Mouse (Mus musculus) CH12.LX (cell line): ENCODE results near the gene Lbr. TPM values are rescaled to one million over a fixed set of nuclear protein-coding genes. Genes with fewer than 3 reads are reported as not detected.

ENCODE experiments used
- DNase-seq: peaks from one replicate; pipeline ENCODE4 v3.0.0-alpha.2; 2013; ENCODE audit errors: extremely low read depth
- H3K27ac ChIP-seq: 2 replicates; pipeline ENCODE4 v1.5.1; 2012; ENCODE audit warnings: low read depth, mild to moderate bottlenecking, control low read depth, moderate library complexity; ENCODE audit not compliant: insufficient read depth
- H3K27me3 ChIP-seq: replicated peaks from 2 replicates; pipeline ENCODE3; 2012; ENCODE audit warnings: inconsistent platforms
- H3K36me3 ChIP-seq, 2 experiments: replicated peaks in 1 of 2; 2 replicates each; pipeline versions ENCODE3 to v1.6.1; 2012; ENCODE audit warnings: inconsistent platforms in 1 of 2, low read length in 1 of 2, mild to moderate bottlenecking in 1 of 2, mixed read lengths in 1 of 2, moderate library complexity in 1 of 2; ENCODE audit not compliant: control insufficient read depth in 1 of 2, insufficient read depth in 1 of 2
- H3K4me1 ChIP-seq, 2 experiments: 2 replicates each; pipeline ENCODE4 v1.6.1; 2012; ENCODE audit warnings: inconsistent platforms in 1 of 2, moderate library complexity in 1 of 2; ENCODE audit not compliant: insufficient read depth in 2 of 2, control insufficient read depth in 1 of 2
- H3K4me2 ChIP-seq: 2 replicates; pipeline ENCODE4 v1.6.1; 2012; ENCODE audit warnings: low read depth, mild to moderate bottlenecking, control low read depth; ENCODE audit not compliant: poor library complexity, insufficient read depth, severe bottlenecking
- H3K4me3 ChIP-seq, 3 experiments: fragments of 150-350 bp in 1 of 3; sonication (generic) in 1 of 3; replicated peaks in 1 of 3; 2 replicates each; pipeline versions ENCODE3 to v1.5.1; 2011 to 2012; ENCODE audit warnings: low read depth in 2 of 3, low read length in 2 of 3, mild to moderate bottlenecking in 2 of 3, moderate library complexity in 2 of 3, control low read depth in 1 of 3, improper control_type of control experiment in 1 of 3, inconsistent platforms in 1 of 3, mixed read lengths in 1 of 3; ENCODE audit not compliant: poor library complexity in 1 of 3
- H3K79me2 ChIP-seq: replicated peaks from 2 replicates; pipeline ENCODE4 v1.6.1; 2012; ENCODE audit warnings: mild to moderate bottlenecking, moderate library complexity; ENCODE audit not compliant: control insufficient read depth, poor library complexity, insufficient read depth, severe bottlenecking; ENCODE audit errors: extremely low read depth
- H3K9ac ChIP-seq: 2 replicates; pipeline ENCODE4 v1.6.1; 2012; ENCODE audit warnings: low read depth, mild to moderate bottlenecking, control low read depth, moderate library complexity; ENCODE audit not compliant: insufficient read depth
- H3K9me3 ChIP-seq: replicated peaks from 2 replicates; pipeline ENCODE3; 2012; ENCODE audit warnings: low read length, inconsistent platforms, mixed read lengths
- CHD1 ChIP-seq: IDR thresholded peaks from 2 replicates; pipeline ENCODE4 v1.6.1; 2012; ENCODE audit warnings: low read depth, low read length, improper control_type of control experiment, inconsistent platforms
- CHD2 ChIP-seq: IDR thresholded peaks from 2 replicates; pipeline ENCODE4 v1.6.1; 2011; ENCODE audit warnings: low read length, improper control_type of control experiment
- ELF1 ChIP-seq: IDR thresholded peaks from 2 replicates; pipeline ENCODE4 v1.6.1; 2014; ENCODE audit warnings: low read depth, mild to moderate bottlenecking, inconsistent platforms, low read length, improper control_type of control experiment
- GABPA ChIP-seq: IDR thresholded peaks from 2 replicates; pipeline ENCODE4 v1.6.1; 2012; ENCODE audit warnings: low read depth, low read length, improper control_type of control experiment, inconsistent platforms; ENCODE audit not compliant: insufficient replicate concordance
- HCFC1 ChIP-seq: IDR thresholded peaks from 2 replicates; pipeline ENCODE4 v1.6.1; 2012; ENCODE audit warnings: low read depth, mild to moderate bottlenecking, inconsistent platforms, low read length, improper control_type of control experiment
- IRF4 ChIP-seq: IDR thresholded peaks from 2 replicates; pipeline ENCODE4 v1.6.1; 2014; ENCODE audit warnings: low read depth, mild to moderate bottlenecking, inconsistent platforms, low read length, improper control_type of control experiment
- JUN ChIP-seq: IDR thresholded peaks from 2 replicates; pipeline ENCODE4 v1.6.1; 2011; ENCODE audit warnings: low read depth, mild to moderate bottlenecking, low read length, improper control_type of control experiment, moderate library complexity; ENCODE audit not compliant: insufficient read depth
- MEF2A ChIP-seq: IDR thresholded peaks from 2 replicates; pipeline ENCODE4 v1.6.1; 2014; ENCODE audit warnings: low read depth, mild to moderate bottlenecking, inconsistent platforms, low read length, improper control_type of control experiment, borderline replicate concordance
- MXI1 ChIP-seq: IDR thresholded peaks from 2 replicates; pipeline ENCODE4 v1.6.1; 2011; ENCODE audit warnings: mild to moderate bottlenecking, low read depth, low read length, improper control_type of control experiment
- NRF1 ChIP-seq: IDR thresholded peaks from 2 replicates; pipeline ENCODE4 v1.6.1; 2014; ENCODE audit warnings: low read depth, mild to moderate bottlenecking, inconsistent platforms, low read length, improper control_type of control experiment, moderate library complexity
- PAX5 ChIP-seq: IDR thresholded peaks from 2 replicates; pipeline ENCODE4 v1.6.1; 2012; ENCODE audit warnings: low read length, inconsistent platforms, mixed read lengths
- RCOR1 ChIP-seq: conservative IDR thresholded peaks from 2 replicates; pipeline ENCODE4 v1.6.1; 2012; ENCODE audit warnings: low read depth, mild to moderate bottlenecking, inconsistent platforms, low read length, improper control_type of control experiment
- SMC3 ChIP-seq: IDR thresholded peaks from 2 replicates; pipeline ENCODE4 v1.6.1; 2011; ENCODE audit warnings: low read depth, low read length, improper control_type of control experiment
- TCF12 ChIP-seq: IDR thresholded peaks from 2 replicates; pipeline ENCODE4 v1.6.1; 2014; ENCODE audit warnings: low read depth, mild to moderate bottlenecking, inconsistent platforms, low read length, improper control_type of control experiment
- UBTF ChIP-seq: IDR thresholded peaks from 2 replicates; pipeline ENCODE4 v1.6.1; 2012; ENCODE audit warnings: low read depth, mild to moderate bottlenecking, inconsistent platforms, low read length, improper control_type of control experiment, moderate library complexity
- ZC3H11A ChIP-seq: IDR thresholded peaks from 2 replicates; pipeline ENCODE4 v1.6.1; 2012; ENCODE audit warnings: low read depth, mild to moderate bottlenecking, inconsistent platforms, low read length, improper control_type of control experiment
- ZNF384 ChIP-seq: IDR thresholded peaks from 2 replicates; pipeline ENCODE4 v1.6.1; 2012; ENCODE audit warnings: low read depth, low read length, improper control_type of control experiment, inconsistent platforms
- dilution Hi-C: fragments of 300-500 bp; cut with MboI; formaldehyde crosslinking; loops from 2 replicates; pipeline ENCODE4 v1.14.3; 2020; ENCODE audit warnings: low sequenced_read_pairs; ENCODE audit not compliant: extremely low pct_unique_long_range_greater_than_20kb, extremely low pct_ligation_motif_present
- in situ Hi-C: fragments of 300-500 bp; cut with MboI; formaldehyde crosslinking; loops from 3 replicates; pipeline ENCODE4 v1.14.3; 2019; ENCODE audit warnings: low sequenced_read_pairs, low pct_ligation_motif_present, low pct_unique_long_range_greater_than_20kb, mixed read lengths
- polyA plus RNA-seq: library from polyadenylated mRNA; unstranded; fragments of >175 nt; gene quantifications from 2 replicates; pipeline ENCODE4 v1.2.1, GENCODE M21; 2012; ENCODE audit warnings: low read depth; ENCODE audit not compliant: insufficient read length
- total RNA-seq, 2 experiments: library from RNA; depleted of rRNA; stranded (reverse); fragments of 300-350 nt in 1 of 2; fragments of >200 nt in 1 of 2; gene quantifications; 2 replicates each; pipeline ENCODE4 v1.2.3; 2012 to 2014

The Lbr gene
- total and polyA plus RNA-seq, 3 experiments: 78.4 to 142 (median 113) TPM

DNA sequence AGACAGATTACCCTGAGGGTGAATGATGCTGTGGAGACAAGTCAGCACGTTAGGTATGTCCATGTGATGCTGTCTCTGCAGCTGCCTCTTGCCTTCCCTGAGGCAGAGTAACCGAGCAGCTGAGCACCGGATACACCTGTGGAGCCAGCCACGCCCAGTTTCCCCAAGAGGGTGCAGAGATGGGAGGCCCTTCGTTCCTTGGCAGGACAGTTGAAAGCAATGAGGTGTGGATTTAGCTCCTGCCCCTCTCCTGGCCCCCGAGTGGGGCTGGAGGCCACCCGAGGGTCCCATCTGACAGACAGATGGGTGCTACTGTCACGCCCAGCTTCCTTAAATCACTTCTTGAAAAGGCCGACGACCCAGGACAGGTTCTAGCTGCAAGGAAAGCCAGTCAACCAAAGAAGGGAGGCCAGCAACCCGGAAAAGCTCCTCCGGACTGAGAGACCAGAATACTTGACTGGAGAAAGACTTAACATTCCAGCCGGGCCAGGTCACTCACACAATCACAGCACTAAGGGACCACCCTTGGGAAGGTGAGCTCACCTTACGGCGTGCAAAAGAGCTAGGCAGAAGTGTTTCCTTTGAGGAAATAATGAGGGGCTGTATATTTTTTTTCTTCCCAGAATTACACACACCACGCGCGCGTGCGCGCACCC is 10.4 kb upstream of the Lbr start (continued):
- TF ChIP-seq UBTF (no peak), NRF1 (peak; percentile 73), PAX5 (no peak), CHD2 (peak; percentile 40; the same call in 1 of the 2 replicates), MEF2A (peak; percentile 67; the same call in 1 of the 2 replicates), CHD1 (no peak)

DNA sequence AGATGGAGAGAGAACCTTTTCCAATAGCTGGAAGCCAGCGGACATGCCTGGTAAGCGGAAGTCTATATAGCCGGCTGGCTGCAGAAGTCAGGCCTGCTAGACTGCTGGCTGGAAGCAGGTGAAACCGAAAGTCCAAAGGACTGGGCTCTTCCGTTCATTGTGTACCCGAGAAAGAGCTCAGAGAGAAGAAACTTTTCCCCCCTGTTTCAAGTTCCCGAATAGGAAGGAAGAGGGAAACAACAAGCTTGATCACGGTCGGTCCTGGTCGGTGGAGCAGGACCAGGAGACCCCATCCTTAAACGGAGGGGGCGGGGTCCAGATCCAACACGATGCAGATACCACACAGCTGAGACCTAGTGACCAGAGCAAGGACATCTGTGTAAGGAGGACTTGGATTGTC is 9.6 kb upstream of the Lbr start:
- peak overlapping the region; percentile 85 for H3K27ac ChIP-seq
- in situ Hi-C loops: no loop called here

DNA sequence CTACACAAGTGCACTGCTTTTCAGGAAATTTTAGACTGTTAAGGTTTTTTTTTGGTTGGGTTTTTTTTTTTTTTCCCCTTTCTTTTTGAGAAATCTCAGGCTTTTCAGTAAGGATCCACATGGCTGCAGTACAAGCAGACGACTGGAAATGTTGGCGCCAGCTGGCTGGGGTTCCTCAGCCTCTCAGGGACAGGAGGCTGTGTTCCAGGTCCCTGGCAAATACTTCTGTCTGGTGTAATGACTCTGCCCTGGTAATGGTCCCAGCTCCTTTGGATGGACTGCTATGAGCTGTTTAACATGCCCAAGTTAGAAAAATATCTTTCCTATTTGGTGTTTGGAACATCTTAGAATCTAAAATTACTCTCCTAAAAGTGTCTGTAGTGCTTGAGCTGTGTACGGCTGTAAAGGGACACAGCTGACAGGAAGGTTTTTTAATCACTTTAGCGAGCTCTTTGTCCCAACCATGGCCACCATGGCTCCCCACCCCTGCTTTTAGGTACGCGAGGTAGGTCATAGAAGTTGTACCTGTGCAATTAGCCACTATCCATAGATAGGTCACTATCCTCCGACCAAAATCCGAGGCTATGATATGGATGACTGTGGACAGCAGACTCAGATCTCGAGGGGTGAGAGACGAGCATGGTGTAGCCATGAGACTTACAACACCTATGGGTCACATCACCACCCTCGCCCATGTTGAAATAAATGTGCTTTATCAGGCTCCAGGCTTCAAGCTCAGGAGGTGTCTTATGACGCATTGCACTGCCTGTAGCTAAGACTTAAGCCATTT is 8.9 kb upstream of the Lbr start:
- peaks cover 0 to 40% of the 10 kb centered on the region in 2 experiments; a peak in 2 of 4 replicates for H3K4me1 ChIP-seq
- DNase-seq: no peak
- dilution Hi-C loops (no loop called here), in situ Hi-C loops (no loop called here)
- H3K4me3 ChIP-seq: peak overlapping the region in 1 of 3 experiments; percentile 48
- peaks cover 5% of the 10 kb centered on the region for H3K9me3 ChIP-seq
- peak overlapping the region; percentile 64; the same call in 1 of the 2 replicates for H3K9ac ChIP-seq
- peak overlapping the region; percentile 74 for H3K4me2 ChIP-seq
- H3K27ac ChIP-seq: peak overlapping the region; percentile 37
- H3K79me2 ChIP-seq: no peaks in the 10 kb centered on the region
- TF ChIP-seq RCOR1: no peak
- no peak for TF ChIP-seq GABPA
- no peak for TF ChIP-seq JUN
- TF ChIP-seq SMC3: no peak
- TF ChIP-seq MXI1: no peak
- no peak for TF ChIP-seq ZC3H11A
- no peak for TF ChIP-seq ZNF384
- no peak for TF ChIP-seq HCFC1
- H3K27me3 ChIP-seq: no peaks in the 10 kb centered on the region
- H3K36me3 ChIP-seq: no peaks in the 10 kb centered on the region

More for the DNA sequence above, 9.6 kb upstream of the Lbr start:
- peak overlapping the region; percentile 74 for H3K4me2 ChIP-seq
- H3K4me1 ChIP-seq: peaks cover 0 to 38% of the 10 kb centered on the region in 2 experiments; a peak in 2 of 4 replicates
- TF ChIP-seq ELF1: peak; percentile 38; the same call in 1 of the 2 replicates
- TF ChIP-seq UBTF: no peak
- 0 out of 2 replicates have a peak, but pooled peaks have one; percentile 36 for TF ChIP-seq MEF2A
- peak; percentile 81 for TF ChIP-seq IRF4
- TF ChIP-seq TCF12: 0 out of 2 replicates have a peak, but pooled peaks have one; percentile 28
- H3K9ac ChIP-seq: peak overlapping the region; percentile 64
- H3K36me3 ChIP-seq: no peaks in the 10 kb centered on the region
- peaks cover 8% of the 10 kb centered on the region for H3K9me3 ChIP-seq
- no peaks in the 10 kb centered on the region for H3K27me3 ChIP-seq
- dilution Hi-C loops: no loop called here
- H3K4me3 ChIP-seq: peak overlapping the region; percentile 48 to 58 (median 49)
- H3K79me2 ChIP-seq: no peaks in the 10 kb centered on the region
- no peak for DNase-seq
